Mouse (Mus musculus): ENCODE results near the gene Pip5k1b. TPM values are rescaled to one million over a fixed set of nuclear protein-coding genes. Genes with fewer than 3 reads are reported as not detected.

The Pip5k1b gene
- total RNA-seq, 2 experiments from 2014 or later = 37.0 to 40.3 TPM

DNA sequence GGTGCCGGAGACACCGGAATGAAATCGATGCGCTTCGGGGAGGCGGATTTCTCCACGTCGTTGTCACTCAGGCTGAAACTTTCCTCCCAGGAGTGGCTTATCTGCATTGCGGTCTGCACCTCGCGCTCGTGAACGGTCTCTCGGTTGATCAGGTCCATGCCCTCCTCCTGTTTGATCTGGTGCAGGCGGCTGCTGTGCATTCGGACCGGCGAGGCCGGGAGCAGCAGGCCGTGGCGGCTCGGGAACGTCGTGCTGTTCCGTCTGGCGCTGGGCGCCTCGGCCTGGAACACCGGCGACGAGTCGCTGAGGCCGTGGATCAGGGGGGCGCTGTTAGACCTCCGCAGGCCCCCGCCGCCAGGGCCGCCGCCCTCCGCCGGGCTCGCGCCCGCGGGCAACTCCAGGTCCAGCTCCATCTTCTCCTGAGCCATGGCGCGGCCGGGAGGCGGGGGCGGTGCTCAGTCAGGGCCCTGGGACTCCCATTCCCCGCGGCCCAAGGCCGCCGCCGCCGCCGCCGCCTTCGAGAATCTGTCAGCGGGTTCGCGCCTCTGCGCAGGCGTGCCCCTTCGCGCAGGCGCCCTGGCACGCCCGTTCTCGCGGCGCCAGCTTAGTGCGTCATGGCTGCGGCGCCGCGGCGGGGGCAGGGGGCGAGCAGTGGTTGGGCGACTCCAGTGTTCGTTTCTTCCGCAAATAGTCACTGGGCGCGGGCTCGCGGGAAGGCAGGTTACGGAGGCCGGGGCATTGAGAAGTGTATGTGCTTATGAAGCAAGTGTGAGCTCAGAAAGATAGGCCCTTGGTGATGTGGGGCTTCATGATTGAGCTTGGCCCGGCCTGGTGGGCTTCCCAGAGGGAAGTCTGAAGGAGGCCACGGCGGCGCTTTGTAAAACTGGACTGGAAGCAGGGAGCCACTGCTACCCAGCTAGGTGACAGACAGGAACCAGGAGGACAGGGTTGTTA is 78.5 kb downstream of the Pip5k1b start, which contains the start of gene Fam122a:
Fam122a (minus strand) TSS at position 428 of the 954 bp plus-strand sequence.
- peak; percentile 92 to 93 for DNase-seq (ENCODE audit: low spot score in 2 of 2)

DNA sequence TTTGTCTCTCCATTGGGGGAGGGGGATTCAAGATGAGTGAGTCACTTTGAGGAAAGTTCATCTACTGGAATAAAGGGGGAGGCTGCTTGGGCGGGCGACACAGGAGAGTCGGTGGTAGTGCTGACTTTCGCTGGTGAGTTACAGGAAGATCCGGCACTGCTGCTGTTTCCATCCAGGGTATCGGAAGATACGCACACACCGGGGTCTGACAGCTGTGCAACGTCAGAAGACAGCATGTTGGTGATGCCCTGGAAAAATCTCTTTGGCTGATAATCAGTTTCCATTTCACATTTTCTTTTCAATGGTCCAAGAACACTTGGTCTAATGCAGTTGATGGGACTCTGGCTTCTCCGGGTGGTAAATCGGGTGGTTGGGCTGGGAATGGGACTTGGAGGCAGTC is 79.2 kb downstream of the Pip5k1b start:
- no peak for DNase-seq (ENCODE audit: low spot score in 2 of 2)

DNA sequence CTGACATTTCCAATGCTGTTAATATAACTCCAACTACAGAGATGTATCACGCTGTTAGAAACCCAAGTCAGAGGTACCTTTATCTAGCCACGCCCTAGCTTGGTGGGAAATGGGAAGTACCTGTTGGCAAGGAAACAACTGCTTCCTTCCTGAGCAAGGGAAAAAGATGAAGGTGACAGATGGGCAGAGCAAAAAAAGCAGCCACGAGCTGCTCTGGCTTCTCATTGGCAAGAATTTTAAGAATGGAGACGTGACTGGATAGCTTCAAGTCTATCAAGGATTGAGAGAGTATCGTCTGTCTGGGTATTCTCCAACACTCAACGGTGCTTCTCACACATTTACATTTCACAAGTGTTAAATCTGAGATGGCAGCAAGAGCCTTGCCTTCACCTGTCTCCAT is 80.4 kb downstream of the Pip5k1b start:
- no peak for DNase-seq (ENCODE audit: low spot score in 2 of 2)

- no peak for DNase-seq (ENCODE audit: low spot score in 2 of 2)
Measured at GRCm38 (mm10) chr19:24472512-24472911, 83.2 kb downstream of the Pip5k1b start.

DNA sequence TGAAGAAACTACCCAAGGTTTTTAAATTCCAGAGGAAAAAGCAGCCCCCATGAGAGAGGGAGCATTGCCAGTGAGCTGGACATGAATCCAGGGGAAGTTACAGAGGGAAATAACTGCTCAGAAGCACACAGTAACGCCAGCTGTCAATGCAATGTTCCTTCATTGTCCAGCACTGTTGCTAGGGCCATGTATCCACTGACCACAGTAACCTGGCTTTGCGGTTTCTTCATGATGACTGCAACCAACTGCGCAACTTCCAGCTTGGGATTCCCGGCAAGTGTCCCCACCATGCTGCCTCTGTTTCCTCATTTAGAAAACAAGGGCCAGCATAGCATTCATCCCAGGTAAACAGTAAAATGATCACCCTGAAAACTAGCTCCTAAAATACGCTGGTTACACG is 84.1 kb downstream of the Pip5k1b start:
- DNase-seq (ENCODE audit: low spot score in 2 of 2) = no peak

DNA sequence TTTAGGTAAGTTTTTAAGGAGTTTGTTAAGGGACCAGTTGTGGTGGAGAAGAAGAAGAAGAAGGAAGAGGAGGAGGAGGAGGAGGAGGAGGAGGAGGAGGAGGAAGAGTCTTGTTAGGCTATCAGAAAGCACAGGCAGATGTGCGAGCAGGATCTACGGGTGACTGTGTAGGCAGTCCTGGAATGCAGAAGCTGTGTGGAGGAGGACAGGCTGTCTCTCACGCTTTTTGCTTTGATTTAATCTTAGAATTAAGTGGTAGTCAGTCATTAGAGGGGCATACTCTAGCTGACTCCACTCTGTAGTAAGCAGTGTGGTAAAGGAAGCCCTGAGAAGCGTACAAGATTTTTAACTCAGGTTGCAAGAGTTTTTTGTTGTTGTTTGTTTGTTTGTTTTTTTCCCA is 86.5 kb downstream of the Pip5k1b start:
- no peak for DNase-seq (ENCODE audit: low spot score in 2 of 2)

DNA sequence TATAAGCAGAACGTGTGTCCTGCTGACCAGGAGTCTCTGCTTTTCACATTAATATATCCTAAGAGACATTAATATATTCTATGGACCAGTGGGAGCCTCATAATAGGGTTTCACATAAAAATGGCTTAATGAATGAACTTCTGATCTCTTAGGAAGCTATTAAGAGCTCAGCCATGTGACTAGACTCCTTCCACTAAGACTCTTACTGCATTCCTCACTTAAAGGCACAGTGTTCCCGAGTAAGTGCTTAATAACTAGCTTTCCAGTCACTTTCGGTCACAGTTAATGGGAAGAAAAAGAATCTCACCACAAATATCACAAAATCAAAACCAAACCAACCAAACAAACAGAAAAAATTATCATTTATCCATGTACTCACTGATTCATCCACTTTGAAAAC is 87.1 kb downstream of the Pip5k1b start:
- DNase-seq (ENCODE audit: low spot score in 2 of 2) = no peak

GRCm38 (mm10) chr19:24463011-24463410 is 92.7 kb downstream of the Pip5k1b start:
- DNase-seq (ENCODE audit: low spot score in 2 of 2) = no peak

DNA sequence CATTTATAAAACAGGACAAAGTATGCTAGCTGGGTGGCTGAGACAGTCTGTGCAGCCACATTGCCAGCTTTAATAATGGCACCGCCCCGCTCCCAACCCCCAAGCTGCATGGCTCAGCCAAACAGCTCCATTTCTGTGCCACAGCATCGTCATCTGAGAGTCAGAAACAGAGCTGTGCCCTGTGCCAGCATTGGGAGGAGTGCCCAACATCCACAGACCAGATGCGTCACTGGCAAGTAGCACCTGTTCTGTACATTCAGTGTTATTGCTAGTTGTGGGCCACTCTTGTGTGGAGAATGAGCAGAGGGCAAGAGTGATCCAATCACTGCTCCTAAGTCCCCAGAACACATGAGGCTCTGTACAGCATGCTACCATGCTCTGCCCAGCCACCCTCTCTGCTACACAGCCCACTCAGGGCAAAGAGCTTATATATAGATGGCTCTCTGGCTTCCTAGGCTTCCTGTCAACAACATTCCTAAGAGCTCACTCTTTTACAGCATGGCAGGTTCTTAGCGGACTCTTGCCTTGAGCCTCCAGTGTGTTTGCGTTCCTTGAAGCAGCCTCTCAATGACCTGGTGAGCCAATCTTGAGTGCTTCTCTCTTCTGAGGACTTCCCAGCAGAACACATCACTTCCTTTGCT is 99.0 kb downstream of the Pip5k1b start:
- DNase-seq (ENCODE audit: low spot score in 2 of 2) = peak; percentile 62 to 80

DNA sequence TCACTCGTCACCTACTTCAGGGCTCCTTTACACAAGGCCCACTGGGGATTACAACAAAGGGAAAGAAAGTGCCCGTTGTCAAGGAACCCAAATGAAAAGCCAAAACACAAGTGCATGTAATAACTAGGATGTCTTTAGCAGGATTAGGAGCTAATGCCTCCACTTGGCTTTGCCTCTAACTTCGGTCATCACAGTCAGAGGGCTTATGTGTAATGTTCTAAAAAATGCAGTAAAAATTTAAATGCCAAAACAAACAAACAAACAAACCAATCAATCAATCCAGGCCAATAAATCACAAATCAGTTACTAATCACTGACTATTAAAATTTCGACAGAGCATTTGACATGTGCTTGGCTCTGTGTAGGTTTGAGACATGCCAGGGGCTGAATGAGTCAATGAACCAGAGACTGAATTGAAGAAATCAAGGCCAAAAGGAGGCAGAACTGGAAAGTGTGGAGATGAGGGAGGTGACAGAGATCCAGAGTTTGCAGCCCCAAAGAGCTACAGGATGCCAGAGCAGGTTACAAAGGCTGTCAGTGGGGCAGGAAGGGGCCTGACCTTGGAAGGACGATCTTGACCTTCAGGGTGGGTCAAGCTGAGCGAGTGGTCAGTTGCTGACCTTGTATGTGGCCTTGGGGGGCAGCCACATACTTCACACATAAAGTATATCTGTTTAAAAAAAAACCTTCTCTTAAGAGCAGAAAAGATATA is 100.3 kb downstream of the Pip5k1b start:
- no peak for DNase-seq (ENCODE audit: low spot score in 2 of 2)

GRCm38 (mm10) chr19:24454451-24454850 is 101.2 kb downstream of the Pip5k1b start:
- DNase-seq (ENCODE audit: low spot score in 2 of 2) = no peak

DNA sequence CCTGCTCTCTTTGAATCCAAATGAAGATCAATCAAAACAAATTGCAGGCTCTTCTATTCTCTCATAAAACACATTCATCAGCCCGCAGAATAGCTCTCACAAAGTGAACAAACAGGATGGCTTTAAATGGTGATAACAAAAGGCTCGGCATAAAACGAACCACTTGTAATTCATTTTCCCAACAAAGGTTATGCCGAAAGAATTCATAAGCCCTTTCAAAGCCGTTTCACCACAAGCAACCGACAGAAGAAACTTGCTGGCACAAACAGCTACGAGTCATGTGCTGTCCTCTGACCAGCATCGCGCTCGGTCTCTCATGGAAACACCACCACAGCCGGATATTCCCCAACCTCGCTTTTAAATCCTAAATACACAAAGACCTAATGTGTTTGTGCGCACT is 102.3 kb downstream of the Pip5k1b start:
- DNase-seq (ENCODE audit: low spot score in 2 of 2) = peak; percentile 36 to 41

GRCm38 (mm10) chr19:24452441-24452898 is 103.2 kb downstream of the Pip5k1b start:
- DNase-seq (ENCODE audit: low spot score in 2 of 2) = no peak

- no peak for DNase-seq (ENCODE audit: low spot score in 2 of 2)
Measured at GRCm38 (mm10) chr19:24451626-24452025, 104.0 kb downstream of the Pip5k1b start.

DNA sequence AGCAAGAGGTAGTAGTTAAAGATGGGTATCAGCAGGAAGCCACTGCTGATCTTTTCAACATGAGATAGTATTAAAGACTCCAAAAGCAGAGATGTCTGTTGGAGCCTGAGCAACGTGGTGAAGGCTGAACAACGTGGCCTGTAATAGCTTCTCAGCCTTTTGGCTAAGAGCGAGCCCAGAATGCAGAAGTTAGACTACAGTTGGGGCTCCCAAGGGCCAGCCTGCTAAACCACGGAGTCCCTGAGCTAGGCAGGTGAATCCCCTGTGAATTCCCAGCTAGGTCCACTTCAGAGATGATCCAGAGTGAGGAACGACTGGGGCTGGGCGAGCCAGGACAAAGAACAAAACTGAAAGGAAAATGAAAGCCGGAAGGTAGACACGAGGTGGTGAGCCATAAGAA is 104.9 kb downstream of the Pip5k1b start:
- no peak for DNase-seq (ENCODE audit: low spot score in 2 of 2)

DNA sequence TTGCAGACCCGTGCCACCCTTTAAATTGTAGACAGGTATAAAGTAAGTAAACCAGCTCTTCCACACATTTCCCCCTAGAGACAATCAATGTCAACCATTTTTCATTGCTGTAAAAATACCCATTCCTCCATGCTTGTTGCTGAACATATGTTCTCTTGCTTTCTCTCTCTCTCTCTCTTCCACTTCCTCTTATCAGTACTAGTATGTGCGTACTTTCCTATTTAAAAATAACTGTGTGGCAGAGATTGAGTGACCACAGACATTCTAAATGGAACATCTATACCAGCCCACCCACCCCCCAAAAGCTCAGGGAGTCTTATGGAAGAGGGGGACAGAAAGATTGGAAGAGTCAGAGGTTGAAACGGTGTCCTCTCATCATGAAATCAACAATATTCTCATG is 111.3 kb downstream of the Pip5k1b start:
- DNase-seq (ENCODE audit: low spot score in 2 of 2) = no peak

GRCm38 (mm10) chr19:24439715-24440114 is 116.0 kb downstream of the Pip5k1b start:
- DNase-seq (ENCODE audit: low spot score in 2 of 2) = no peak

DNA sequence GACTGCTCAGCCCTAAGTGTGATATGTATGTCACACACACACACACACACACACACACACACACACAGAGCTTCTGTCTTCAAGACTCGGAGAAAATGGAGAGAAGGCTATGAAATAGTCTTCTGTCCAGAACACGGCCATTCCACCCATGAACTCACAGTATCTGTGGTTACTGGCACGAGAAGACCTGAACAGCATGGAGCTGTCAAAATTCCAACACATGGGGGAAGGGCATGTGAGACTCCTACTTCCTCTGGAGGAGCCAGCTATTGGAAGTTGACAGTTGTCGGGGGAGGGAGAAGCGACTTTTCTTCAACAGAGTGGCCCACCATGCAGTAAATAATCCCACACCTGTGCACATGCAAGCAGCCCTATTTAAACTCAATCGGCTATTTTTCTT is 121.4 kb downstream of the Pip5k1b start:
- no peak for DNase-seq (ENCODE audit: low spot score in 2 of 2)

DNA sequence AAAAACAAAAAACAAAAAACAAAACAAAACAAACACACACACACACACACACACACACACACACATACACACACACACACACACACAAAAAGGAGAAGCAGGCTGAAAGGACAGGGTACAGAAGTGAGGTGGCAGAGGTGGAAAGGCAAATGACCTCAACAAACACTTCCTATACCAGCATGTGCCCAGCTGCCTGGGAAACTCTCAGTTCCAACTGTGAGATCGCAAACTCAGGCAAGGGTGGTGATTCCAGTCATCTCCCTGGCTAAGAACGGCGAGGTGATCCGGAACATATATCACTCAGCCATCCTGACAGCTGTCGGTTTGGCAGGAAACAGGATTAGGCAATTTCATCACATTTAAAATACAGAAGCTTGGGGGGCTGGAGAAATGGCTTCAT is 123.2 kb downstream of the Pip5k1b start:
- DNase-seq (ENCODE audit: low spot score in 2 of 2) = no peak

GRCm38 (mm10) chr19:24431381-24431780 is 124.3 kb downstream of the Pip5k1b start:
- DNase-seq (ENCODE audit: low spot score in 2 of 2) = no peak

DNA sequence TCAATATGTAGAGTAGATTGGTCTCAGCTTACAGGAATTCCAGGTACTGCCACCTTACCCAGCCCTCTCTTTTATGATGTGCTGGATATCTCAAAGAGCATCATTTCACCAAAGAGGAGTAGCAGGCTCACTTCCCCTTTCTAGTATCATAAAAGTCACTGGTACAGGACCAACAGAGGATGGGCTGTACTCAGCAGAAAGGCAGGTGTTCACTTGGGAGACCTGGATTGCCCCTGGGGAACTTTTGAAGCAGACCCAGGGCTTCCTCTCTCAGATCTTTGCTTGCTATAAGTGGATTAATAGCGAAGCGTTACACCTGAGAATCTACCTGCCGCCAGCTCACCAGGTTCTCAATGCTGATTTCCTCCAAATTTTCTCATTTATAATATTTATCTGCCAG is 127.7 kb downstream of the Pip5k1b start:
- DNase-seq (ENCODE audit: low spot score in 2 of 2) = no peak

DNA sequence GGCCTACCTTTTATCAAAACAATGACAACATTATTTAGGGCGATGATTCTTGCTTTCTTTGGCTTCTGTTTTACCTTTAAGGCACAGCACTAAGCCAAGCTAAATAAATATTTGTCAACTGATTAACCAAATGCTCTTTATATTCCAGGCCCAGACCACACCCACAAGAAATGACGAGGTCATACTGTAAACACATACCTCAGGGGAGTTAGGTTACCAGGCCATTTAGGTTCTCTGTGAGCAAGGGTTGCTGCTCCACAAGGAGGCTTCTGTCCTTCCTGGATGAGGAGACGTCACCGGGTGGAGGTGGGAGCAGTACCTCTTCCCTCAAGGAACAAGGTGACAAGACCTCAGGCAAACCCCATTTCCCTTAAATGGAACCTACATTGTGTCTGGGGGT is 128.4 kb downstream of the Pip5k1b start:
- no peak for DNase-seq (ENCODE audit: low spot score in 2 of 2)
